Mouse (Mus musculus): ENCODE data around the gene Syngap1.
A peak's percentile ranks its signal among the peaks of the same experiment; 100 is the strongest.

Syngap1 gene

GRCm38 (mm10) chr17:26936921-26937695, 3.9 kb upstream of the Syngap1 start:
- DNase-seq (ENCODE audit: low spot score in 2 of 2), result no peak

DNA sequence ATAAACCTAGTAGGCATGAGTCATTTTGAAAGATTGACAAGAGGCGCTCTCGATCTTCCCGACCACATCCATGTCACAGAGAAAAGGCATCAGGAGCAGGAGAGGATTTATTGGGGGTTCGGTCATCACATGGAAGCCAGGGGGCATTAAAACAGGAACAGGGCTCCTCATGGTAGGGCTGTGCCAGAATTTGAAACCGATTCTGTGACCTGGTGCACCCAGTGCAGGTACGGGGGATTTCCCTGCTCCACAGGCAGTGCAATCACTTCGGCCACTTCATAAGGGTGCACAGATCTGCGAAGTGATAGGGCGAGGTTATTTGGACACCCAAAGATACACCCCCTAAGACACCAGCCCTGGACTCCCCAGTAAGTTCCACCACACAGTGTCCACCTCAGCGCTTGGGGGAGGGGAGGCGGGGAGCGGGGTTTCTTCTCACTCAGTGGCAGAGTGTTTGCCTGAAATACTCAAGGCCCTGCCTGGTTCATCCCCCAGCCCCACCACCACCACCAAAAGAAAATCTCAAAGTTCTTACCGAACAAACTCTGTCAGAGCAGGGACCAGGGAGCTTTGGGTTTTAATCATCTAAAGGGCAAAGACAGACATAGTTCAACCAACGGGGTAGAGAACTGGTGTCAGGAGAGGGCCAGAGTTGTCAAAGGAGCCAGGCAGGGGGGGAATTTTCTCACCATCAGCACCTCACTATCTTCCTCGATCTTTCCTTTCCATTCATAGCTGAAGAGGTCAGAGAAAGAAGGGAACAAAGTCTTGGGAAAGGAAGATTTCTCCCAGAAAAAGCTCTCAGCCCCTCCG, 3.0 kb upstream of the Syngap1 start:
- DNase-seq (ENCODE audit: low spot score in 2 of 2), result no peak

GRCm38 (mm10) chr17:26938731-26939130, 2.3 kb upstream of the Syngap1 start:
- DNase-seq (ENCODE audit: low spot score in 2 of 2), result no peak

DNA sequence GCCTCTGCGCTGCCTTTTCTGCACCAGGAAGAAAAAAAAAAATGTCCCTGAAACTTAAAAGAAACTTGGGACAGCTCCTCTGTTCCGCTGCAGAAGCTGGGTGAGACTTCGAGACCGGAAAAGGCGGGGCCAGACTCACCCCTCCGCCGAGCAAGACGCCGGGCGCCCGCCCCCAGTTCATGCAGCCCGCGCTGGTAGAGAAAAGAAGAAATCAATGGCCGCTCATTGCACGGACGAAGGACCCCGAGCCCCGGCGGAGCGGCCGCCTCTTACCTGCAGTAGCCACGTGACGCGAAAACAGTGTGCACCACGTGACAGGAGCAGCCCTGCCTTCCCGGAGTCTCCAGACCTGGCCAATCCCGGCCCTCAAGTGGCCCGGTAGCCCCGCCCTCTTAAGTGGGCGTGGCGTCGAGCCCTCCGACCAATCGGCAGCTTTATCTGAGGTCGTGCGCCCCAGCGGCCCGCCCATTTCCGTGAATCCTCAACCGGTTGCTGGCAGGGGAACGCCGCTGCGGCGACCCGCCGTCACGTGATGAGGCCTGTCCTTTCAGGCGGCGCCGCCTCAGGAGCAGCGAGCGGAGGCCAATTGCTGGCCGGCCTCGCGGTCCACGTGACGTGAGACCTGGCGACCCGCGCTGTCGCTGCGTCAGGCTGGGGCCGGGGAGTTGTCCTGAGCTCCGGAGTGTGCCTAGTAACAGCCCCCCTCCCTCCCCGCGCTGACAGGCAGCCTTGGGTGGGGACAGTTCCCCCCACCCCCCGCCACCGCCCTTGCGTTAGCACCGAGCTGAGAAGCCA, 1.7 kb upstream of the Syngap1 start, which contains the start of gene Cuta:
Gene Cuta, minus strand, starts transcription at position 392 of the 795 bp plus-strand sequence.
- peak; percentile 98 to 99 for DNase-seq (ENCODE audit: low spot score in 2 of 2)

DNA sequence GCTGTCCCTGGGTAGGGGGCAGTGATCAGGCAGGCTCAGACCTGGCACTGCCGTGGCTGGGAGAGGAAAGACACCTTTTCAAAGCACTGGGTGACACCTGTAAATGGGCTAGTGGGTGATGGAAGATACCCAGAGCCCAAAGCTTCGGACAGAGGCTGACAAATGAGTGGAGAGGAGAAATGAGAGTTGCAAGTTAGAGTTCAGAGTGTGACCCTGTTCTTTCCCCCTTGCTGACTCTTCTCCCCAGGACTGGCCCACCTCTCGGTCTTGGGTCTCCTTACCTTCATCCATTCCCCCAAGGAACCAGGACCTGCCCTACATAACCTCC, 1.1 kb upstream of the Syngap1 start:
- no peak for DNase-seq (ENCODE audit: low spot score in 2 of 2)

DNA sequence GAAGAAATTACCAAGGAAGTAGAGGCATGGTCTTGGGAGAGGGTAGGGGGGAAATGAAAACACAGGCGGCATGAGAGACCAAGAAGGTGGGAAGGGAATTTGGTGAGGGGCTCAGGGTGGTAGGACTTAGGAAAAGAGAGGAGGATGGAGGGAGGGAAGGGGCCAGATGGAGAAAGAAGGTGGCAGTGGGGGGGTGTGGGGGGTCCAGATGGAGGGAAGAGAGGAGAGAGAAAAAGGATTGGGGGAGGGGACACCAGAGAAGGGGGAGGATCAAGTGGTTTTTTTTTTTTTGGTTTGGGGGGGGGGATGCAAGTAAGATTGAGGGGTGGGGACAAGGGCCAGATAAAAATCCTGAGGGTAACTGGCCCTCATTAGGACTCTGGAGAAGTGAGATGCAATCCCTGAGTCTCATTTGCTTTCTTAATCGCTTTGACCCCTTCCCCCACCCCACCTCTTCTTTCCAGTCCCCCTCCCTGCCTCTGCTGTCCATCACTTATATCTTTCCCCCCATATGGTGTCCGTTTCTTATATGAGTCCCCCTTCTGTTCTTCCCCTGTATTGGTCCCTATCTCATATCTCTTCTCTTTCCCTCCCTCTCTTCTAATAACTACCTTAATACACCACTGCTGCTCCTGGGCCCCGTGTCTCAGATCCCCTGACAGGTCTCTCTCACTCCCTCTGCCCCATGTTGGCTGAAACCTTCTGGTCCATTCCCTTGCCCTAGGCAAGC, 953 bp downstream of the Syngap1 start:
- DNase-seq (ENCODE audit: low spot score in 2 of 2), result no peak

DNA sequence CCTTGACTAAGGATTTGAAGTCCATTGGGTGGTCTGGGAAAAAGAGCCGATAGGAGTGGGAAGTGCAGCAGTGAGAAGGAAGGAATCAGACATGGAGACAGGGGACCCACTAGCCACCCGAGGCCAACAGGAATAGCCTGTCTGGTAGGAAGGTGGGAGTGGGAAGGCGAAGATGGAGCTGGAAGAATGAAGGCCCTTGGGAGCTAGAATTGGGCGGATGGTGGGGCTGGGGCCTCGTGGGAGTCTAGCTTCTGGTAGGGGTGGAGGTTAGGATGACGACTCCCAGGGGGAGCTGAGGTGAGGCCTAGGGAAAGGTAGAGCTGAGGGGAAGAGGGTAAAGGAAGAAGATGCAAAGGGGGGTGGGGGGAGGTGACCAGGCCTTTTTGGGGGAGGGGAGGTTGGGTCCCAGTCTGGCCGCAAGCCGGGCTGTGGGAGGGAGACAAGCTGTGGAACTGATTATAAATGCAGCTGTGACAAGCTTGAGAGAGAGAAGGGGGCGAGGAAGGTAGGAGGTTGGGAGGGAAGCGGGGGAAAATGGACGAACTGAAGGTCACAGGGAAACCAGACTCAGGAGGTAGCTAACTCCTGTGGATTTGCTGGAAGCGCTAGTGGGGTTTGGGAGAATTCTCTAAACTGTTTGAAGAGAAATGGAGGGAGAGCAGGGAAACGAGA, 4.9 kb downstream of the Syngap1 start:
- DNase-seq (ENCODE audit: low spot score in 2 of 2), result no peak

DNA sequence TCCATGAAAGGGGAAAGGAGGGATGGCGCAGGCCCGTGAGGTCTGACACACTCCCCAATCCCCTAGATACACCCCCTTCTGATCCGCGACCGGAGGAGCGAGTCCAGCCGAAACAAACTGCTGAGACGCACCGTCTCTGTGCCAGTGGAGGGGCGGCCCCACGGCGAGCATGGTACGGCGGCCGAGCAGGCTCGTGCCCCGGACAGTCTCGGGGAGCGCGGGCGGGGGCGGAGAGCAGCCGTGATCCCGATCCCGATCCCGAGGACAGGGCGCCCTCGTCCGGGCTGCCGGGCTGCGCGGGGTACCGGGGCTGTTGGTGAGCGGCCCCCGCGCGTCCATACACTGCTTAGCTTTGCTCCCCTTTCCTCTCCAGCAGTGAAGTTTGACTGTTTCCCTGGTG, 5.5 kb downstream of the Syngap1 start:
- DNase-seq (ENCODE audit: low spot score in 2 of 2), result peak; percentile 68 to 71

DNA sequence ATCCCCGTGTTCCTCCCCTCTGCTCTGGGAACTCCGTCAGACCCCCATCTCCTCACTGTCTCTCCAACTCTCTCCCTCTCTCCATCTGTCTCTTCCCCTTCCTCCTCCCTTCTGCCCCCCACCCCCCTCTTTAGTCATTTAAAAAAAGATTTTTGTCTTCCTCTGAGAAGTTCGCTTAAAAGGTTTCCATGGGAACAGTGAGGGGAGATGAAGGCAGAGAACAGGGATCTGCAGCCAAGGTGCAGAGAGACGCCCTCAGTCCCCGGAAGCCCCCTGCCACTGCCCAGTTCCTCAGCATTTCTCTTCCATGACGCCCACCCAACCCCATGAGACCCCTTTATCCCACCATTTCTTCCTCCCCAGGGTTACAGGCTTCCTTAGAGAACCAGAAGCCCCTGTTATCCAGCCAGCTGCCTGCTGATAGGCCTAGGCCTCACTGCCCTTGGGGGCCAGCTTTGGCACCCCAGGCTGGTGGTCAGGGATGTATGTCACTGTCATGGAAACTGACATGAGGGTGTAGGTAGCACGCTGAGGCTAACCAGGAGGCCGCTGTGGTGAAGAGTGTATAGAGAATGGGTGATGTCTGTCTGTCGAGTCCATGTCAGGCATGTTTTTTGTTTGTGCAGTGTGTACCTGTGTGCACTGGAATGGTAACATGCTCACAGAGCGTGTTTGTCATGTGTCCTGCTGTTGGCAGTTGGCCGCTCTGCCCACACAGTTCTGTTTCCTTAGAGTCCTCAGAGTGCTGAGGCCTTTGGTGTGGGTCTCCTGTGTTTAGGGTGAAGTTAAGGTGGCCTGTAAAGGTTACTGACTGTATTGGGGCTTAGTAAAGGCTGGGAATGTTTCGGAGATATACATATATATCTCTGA, 6.4 kb downstream of the Syngap1 start:
- no peak for DNase-seq (ENCODE audit: low spot score in 2 of 2)

- peak in 1 of 2 experiments; percentile 49 for DNase-seq (ENCODE audit: low spot score in 2 of 2)
Observed at GRCm38 (mm10) chr17:26948316-26949050, 7.4 kb downstream of the Syngap1 start.

GRCm38 (mm10) chr17:26949051-26949577, 8.1 kb downstream of the Syngap1 start:
- DNase-seq (ENCODE audit: low spot score in 2 of 2), result no peak

DNA sequence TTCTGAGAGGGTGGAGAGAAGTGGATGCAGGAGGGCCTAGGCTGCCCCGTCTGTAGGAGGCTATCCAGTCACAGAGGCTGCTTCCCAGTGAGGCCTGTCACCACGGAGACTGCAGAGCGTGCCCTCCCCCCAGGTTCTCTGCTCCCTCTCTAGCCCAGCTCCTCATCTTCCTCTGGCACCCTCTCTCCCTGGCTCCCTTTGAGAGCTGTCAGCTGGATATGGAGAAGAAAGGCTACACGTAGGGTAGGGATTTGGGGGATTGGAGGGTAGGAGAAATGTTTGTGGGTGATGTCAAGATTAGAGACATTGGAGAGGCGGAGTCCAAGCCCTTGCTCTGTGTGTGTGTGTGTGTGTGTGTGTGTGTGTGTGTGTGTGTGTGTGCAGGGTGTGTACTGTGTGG, 8.8 kb downstream of the Syngap1 start:
- DNase-seq (ENCODE audit: low spot score in 2 of 2), result no peak

DNA sequence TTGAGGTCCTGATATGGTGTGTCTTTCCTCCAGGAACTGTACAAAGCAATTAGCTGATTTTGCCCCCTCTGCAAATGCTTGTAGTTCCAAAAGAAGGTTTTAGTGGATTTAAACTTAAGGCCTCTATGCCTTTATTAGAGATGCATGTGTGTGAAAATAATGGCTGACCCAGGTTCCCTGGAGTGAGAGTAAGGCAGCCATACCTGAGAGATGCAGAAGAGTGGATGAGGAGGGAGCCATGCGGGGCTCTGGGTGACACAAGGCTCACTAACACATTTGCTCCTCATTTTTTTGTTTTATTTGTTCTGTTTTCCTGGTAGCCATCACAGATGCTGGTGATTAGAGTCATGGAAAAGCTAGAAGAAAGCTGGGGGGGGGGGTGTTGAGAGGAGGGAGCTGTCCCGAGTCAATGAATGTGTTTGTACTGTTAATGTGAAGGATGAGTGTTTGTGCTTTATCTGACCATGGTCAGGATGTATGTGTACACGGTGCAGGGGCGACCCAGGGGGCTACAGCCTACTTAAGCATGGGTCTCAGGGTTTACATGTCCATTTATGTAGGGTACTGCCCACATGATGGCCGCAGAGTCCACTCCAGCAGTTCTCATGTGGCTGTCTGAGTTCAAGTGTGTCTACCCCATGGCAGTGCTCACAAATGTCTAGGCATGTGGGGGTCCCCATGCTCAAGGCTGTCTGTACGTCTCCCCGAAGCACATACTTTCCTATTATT, 9.7 kb downstream of the Syngap1 start:
- no peak for DNase-seq (ENCODE audit: low spot score in 2 of 2)

DNA sequence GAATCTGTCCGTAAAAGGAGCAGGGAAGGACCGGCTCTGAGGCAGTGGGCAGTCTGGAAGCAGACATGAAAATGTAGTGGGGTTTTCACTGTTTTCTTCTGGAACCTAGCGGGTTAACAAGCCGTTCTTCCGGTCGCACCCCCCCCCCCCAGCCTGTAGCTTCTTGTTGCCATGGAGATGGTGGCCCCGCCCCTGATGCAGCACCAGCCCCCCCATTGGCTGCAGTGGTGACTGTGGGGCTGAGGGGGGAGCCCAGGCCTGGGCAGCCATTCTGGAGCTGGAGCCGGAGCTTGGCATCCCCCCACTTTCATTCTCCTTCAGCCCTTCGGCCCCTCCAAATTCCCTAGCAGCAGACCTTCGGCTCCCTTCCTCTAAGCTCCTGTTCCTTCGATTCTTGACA, 10.4 kb downstream of the Syngap1 start:
- no peak for DNase-seq (ENCODE audit: low spot score in 2 of 2)

DNA sequence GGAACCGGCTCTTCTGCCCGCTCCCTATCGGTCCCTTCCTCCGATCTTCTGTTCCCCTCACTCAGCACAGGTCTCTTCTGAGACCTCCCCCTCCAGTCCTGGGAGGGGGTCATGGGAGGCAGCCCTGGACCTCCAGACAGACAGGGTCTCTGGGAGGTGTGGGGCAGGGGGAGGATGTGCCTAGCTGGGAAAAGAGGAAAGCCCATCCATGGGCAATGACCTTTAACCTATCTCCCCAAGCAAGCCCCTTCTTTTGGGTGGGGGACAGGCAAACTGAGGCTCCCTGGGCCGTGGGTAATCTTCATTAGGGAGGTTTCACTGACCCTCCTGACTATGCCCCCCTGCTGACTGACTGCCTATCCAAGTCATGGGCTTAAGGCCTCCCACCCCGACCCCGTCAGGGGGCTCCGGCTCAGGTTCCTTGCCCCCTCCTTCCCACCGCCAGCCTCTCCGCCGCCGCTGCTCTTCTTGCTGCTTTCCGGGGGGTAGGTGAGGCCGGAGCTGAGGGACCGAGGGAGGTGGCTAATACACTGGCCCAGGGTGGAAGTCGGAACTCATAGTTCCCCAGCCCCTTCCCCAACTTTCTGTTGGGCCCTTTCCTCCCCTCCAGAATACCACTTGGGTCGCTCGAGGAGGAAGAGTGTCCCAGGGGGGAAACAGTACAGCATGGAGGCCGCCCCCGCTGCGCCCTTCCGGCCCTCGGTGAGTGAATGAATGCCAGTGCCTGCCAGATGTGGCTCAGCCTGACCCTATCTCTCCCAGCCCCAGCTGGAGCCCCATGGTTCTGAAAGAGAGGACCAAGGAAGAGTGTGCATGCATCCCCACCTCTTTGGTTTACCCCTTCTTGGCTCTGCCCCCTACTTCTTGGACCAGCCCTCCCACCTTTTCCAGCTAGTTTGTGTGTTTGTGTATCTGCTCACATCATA, 11.2 kb downstream of the Syngap1 start:
- DNase-seq (ENCODE audit: low spot score in 2 of 2), result no peak

GRCm38 (mm10) chr17:26953201-26953600, 12.1 kb downstream of the Syngap1 start:
- DNase-seq (ENCODE audit: low spot score in 2 of 2), result no peak

- DNase-seq (ENCODE audit: low spot score in 2 of 2), result no peak
Observed at GRCm38 (mm10) chr17:26953726-26954125, 12.7 kb downstream of the Syngap1 start.

Measured in urinary bladder, adult 18-20 months (tissue).